Mouse (Mus musculus) MEL (cell line): ENCODE measurements around the gene Krtap6-5. TPM values are rescaled to one million over a fixed set of nuclear protein-coding genes. Genes with fewer than 3 reads are reported as not detected.

Experiments used
- DNase-seq: peaks from one replicate; pipeline ENCODE4 v3.0.0; 2011; ENCODE audit warnings: low read depth, low spot score
- H3K27ac ChIP-seq: 2 replicates; pipeline ENCODE4 v1.5.1; 2012; ENCODE audit warnings: low read depth, mild to moderate bottlenecking, control low read depth, low read length, moderate library complexity; ENCODE audit not compliant: control insufficient read depth
- H3K27me3 ChIP-seq, 2 experiments: fragments of 150-350 bp in 1 of 2; sonication (generic) in 1 of 2; 2 replicates each; pipeline ENCODE4 v1.6.1; 2012; ENCODE audit warnings: low read length in 2 of 2, mild to moderate bottlenecking in 2 of 2, improper control_type of control experiment in 1 of 2, moderate library complexity in 1 of 2; ENCODE audit not compliant: insufficient read depth in 2 of 2, control insufficient read depth in 1 of 2
- H3K36me3 ChIP-seq, 2 experiments: 2 replicates each; pipeline ENCODE4 v1.6.1; 2012 to 2014; ENCODE audit warnings: low read length in 2 of 2, improper control_type of control experiment in 1 of 2, inconsistent platforms in 1 of 2, mild to moderate bottlenecking in 1 of 2; ENCODE audit not compliant: insufficient read depth in 2 of 2, control insufficient read depth in 1 of 2
- H3K4me1 ChIP-seq, 2 experiments: fragments of 150-350 bp in 1 of 2; sonication (generic) in 1 of 2; 2 replicates each; pipeline ENCODE4 v1.6.1; 2012; ENCODE audit warnings: low read length in 2 of 2, improper control_type of control experiment in 1 of 2, mild to moderate bottlenecking in 1 of 2; ENCODE audit not compliant: insufficient read depth in 2 of 2, control insufficient read depth in 1 of 2
- H3K4me3 ChIP-seq, 2 experiments: fragments of 150-350 bp in 1 of 2; sonication (generic) in 1 of 2; 2 replicates each; pipeline ENCODE4 v1.5.1; 2012; ENCODE audit warnings: low read depth in 2 of 2, low read length in 2 of 2, mild to moderate bottlenecking in 2 of 2, moderate library complexity in 2 of 2, control low read depth in 1 of 2, improper control_type of control experiment in 1 of 2; ENCODE audit not compliant: control insufficient read depth in 1 of 2, insufficient read depth in 1 of 2
- H3K79me2 ChIP-seq: 2 replicates; pipeline ENCODE4 v1.6.1; 2012; ENCODE audit warnings: mild to moderate bottlenecking, low read length, moderate library complexity; ENCODE audit not compliant: control insufficient read depth, poor library complexity, insufficient read depth
- H3K9ac ChIP-seq: 2 replicates; pipeline ENCODE4 v1.6.1; 2012; ENCODE audit warnings: low read depth, mild to moderate bottlenecking, control low read depth, low read length, moderate library complexity; ENCODE audit not compliant: control insufficient read depth, poor library complexity, severe bottlenecking
- H3K9me3 ChIP-seq: fragments of 150-350 bp; sonication (generic); replicated peaks from 2 replicates; pipeline ENCODE4 v1.6.1; 2012; ENCODE audit warnings: mild to moderate bottlenecking, low read length, improper control_type of control experiment, moderate library complexity; ENCODE audit not compliant: insufficient read depth
- BHLHE40 ChIP-seq: IDR thresholded peaks from 2 replicates; pipeline ENCODE4 v1.6.1; 2012; ENCODE audit warnings: low read depth, mild to moderate bottlenecking, inconsistent platforms, low read length, improper control_type of control experiment, borderline replicate concordance
- CHD1 ChIP-seq: IDR thresholded peaks from 2 replicates; pipeline ENCODE4 v1.6.1; 2012; ENCODE audit warnings: low read depth, mild to moderate bottlenecking, inconsistent platforms, low read length, improper control_type of control experiment
- CTCF ChIP-seq, 3 experiments: IDR thresholded peaks in 2 of 3; conservative IDR thresholded peaks in 1 of 3; 2 replicates each; pipeline ENCODE4 v1.5.1; 2011 to 2012; ENCODE audit warnings: low read length in 3 of 3, low read depth in 2 of 3, mild to moderate bottlenecking in 2 of 3, improper control_type of control experiment in 1 of 3, inconsistent platforms in 1 of 3, mixed read lengths in 1 of 3, moderate library complexity in 1 of 3; ENCODE audit not compliant: control insufficient read depth in 1 of 3, insufficient read depth in 1 of 3, poor library complexity in 1 of 3, severe bottlenecking in 1 of 3
- E2F4 ChIP-seq: IDR thresholded peaks from 2 replicates; pipeline ENCODE4 v1.6.1; 2011; ENCODE audit warnings: low read depth, low read length, improper control_type of control experiment, borderline replicate concordance
- ELF1 ChIP-seq: IDR thresholded peaks from 2 replicates; pipeline ENCODE4 v1.6.1; 2014; ENCODE audit warnings: low read depth, mild to moderate bottlenecking, inconsistent platforms, low read length, improper control_type of control experiment, moderate library complexity
- EP300 ChIP-seq, 2 experiments: IDR thresholded peaks; 2 replicates each; pipeline ENCODE4 v1.6.1; 2011; ENCODE audit warnings: improper control_type of control experiment in 2 of 2, low read length in 2 of 2, low read depth in 1 of 2, mild to moderate bottlenecking in 1 of 2
- GABPA ChIP-seq: IDR thresholded peaks from 2 replicates; pipeline ENCODE4 v1.6.1; 2012; ENCODE audit warnings: low read depth, mild to moderate bottlenecking, inconsistent platforms, low read length, improper control_type of control experiment, moderate library complexity
- GATA1 ChIP-seq: IDR thresholded peaks from 2 replicates; pipeline ENCODE4 v1.6.1; 2011; ENCODE audit warnings: low read depth, low read length, improper control_type of control experiment
- HCFC1 ChIP-seq: IDR thresholded peaks from 2 replicates; pipeline ENCODE4 v1.6.1; 2012; ENCODE audit warnings: low read depth, mild to moderate bottlenecking, inconsistent platforms, low read length, improper control_type of control experiment, moderate library complexity
- JUND ChIP-seq: IDR thresholded peaks from 2 replicates; pipeline ENCODE4 v1.6.1; 2011; ENCODE audit warnings: low read depth, mild to moderate bottlenecking, improper control_type of control experiment, low read length
- KAT2A ChIP-seq: conservative IDR thresholded peaks from 2 replicates; pipeline ENCODE4 v1.6.1; 2012; ENCODE audit warnings: low read depth, low read length, improper control_type of control experiment, inconsistent platforms
- MAX ChIP-seq: IDR thresholded peaks from 2 replicates; pipeline ENCODE4 v1.6.1; 2011; ENCODE audit warnings: low read length, improper control_type of control experiment
- MEF2A ChIP-seq: IDR thresholded peaks from 2 replicates; pipeline ENCODE4 v1.6.1; 2014; ENCODE audit warnings: low read depth, mild to moderate bottlenecking, inconsistent platforms, low read length, improper control_type of control experiment; ENCODE audit not compliant: poor library complexity, insufficient replicate concordance, severe bottlenecking; ENCODE audit errors: extremely low read depth
- MXI1 ChIP-seq: IDR thresholded peaks from 2 replicates; pipeline ENCODE4 v1.6.1; 2011; ENCODE audit warnings: mild to moderate bottlenecking, low read depth, low read length, improper control_type of control experiment
- MYC ChIP-seq: IDR thresholded peaks from 2 replicates; pipeline ENCODE4 v1.6.1; 2011; ENCODE audit warnings: low read depth, mild to moderate bottlenecking, low read length, improper control_type of control experiment, moderate library complexity
- NELFE ChIP-seq: IDR thresholded peaks from 2 replicates; pipeline ENCODE4 v1.6.1; 2011; ENCODE audit warnings: low read depth, low read length, improper control_type of control experiment
- NRF1 ChIP-seq: IDR thresholded peaks from 2 replicates; pipeline ENCODE4 v1.6.1; 2014; ENCODE audit warnings: low read depth, mild to moderate bottlenecking, inconsistent platforms, low read length, improper control_type of control experiment, moderate library complexity; ENCODE audit not compliant: poor library complexity, insufficient read depth, severe bottlenecking
- POLR2A ChIP-seq, 2 experiments: IDR thresholded peaks; 2 replicates each; pipeline ENCODE4 v1.6.1; 2011 to 2012; ENCODE audit warnings: low read length in 2 of 2, mild to moderate bottlenecking in 2 of 2, control low read depth in 1 of 2, improper control_type of control experiment in 1 of 2, low read depth in 1 of 2, moderate library complexity in 1 of 2; ENCODE audit not compliant: control insufficient read depth in 1 of 2, insufficient read depth in 1 of 2, poor library complexity in 1 of 2
- POLR2AphosphoS2 ChIP-seq: IDR thresholded peaks from 2 replicates; pipeline ENCODE4 v1.6.1; 2011; ENCODE audit warnings: low read length, improper control_type of control experiment
- POLR2AphosphoS5 ChIP-seq: IDR thresholded peaks from 2 replicates; pipeline ENCODE4 v1.6.1; 2012; ENCODE audit warnings: low read depth, borderline replicate concordance, mild to moderate bottlenecking, inconsistent platforms, low read length, moderate library complexity, mixed read lengths
- RAD21 ChIP-seq: IDR thresholded peaks from 2 replicates; pipeline ENCODE4 v1.6.1; 2011; ENCODE audit warnings: mild to moderate bottlenecking, low read depth, low read length, improper control_type of control experiment
- SIN3A ChIP-seq: IDR thresholded peaks from 2 replicates; pipeline ENCODE4 v1.6.1; 2012; ENCODE audit warnings: low read length, improper control_type of control experiment, inconsistent platforms
- TBP ChIP-seq: IDR thresholded peaks from 2 replicates; pipeline ENCODE4 v1.8.0; 2011; ENCODE audit warnings: low read depth, low read length, improper control_type of control experiment
- TCF12 ChIP-seq: IDR thresholded peaks from 2 replicates; pipeline ENCODE4 v1.6.1; 2014; ENCODE audit warnings: low read depth, mild to moderate bottlenecking, inconsistent platforms, low read length, improper control_type of control experiment, moderate library complexity
- UBTF ChIP-seq: IDR thresholded peaks from 2 replicates; pipeline ENCODE4 v1.6.1; 2012; ENCODE audit warnings: low read depth, mild to moderate bottlenecking, inconsistent platforms, low read length, improper control_type of control experiment, moderate library complexity, borderline replicate concordance; ENCODE audit not compliant: insufficient read depth
- USF1 ChIP-seq: IDR thresholded peaks from 2 replicates; pipeline ENCODE4 v1.6.1; 2014; ENCODE audit warnings: low read depth, mild to moderate bottlenecking, inconsistent platforms, low read length, improper control_type of control experiment, moderate library complexity
- USF2 ChIP-seq, 2 experiments: IDR thresholded peaks; 2 replicates each; pipeline ENCODE4 v1.6.1; 2011 to 2012; ENCODE audit warnings: improper control_type of control experiment in 2 of 2, low read length in 2 of 2, borderline replicate concordance in 1 of 2, inconsistent platforms in 1 of 2, low read depth in 1 of 2, mild to moderate bottlenecking in 1 of 2; ENCODE audit not compliant: insufficient read depth in 1 of 2
- ZC3H11A ChIP-seq: IDR thresholded peaks from 2 replicates; pipeline ENCODE4 v1.6.1; 2012; ENCODE audit warnings: low read depth, mild to moderate bottlenecking, inconsistent platforms, low read length, improper control_type of control experiment
- polyA plus RNA-seq, 2 experiments: library from polyadenylated mRNA; stranded (reverse) in 1 of 2; unstranded in 1 of 2; fragments of >175 nt in 1 of 2; fragments of >200 nt in 1 of 2; gene quantifications; 2 replicates each; pipeline versions ENCODE4 v1.2.1 to v1.2.4; 2012; ENCODE audit warnings: low replicate concordance in 2 of 2, low read depth in 1 of 2; ENCODE audit not compliant: insufficient read length in 2 of 2, insufficient read depth in 1 of 2, missing spikeins in 1 of 2
- total RNA-seq: library from RNA; depleted of rRNA; stranded (reverse); fragments of 300-350 nt; gene quantifications from 2 replicates; pipeline ENCODE4 v1.2.3, GENCODE M21; 2012

Gene Krtap6-5
- total and polyA plus RNA-seq, 3 experiments: not detected

GRCm38 (mm10) chr16:89013973-89014372 lies 33.7 kb downstream of the Krtap6-5 start:
- no peak for TF ChIP-seq E2F4
- TF ChIP-seq USF1: no peak
- no peak for TF ChIP-seq MEF2A
- no peak for TF ChIP-seq TCF12
- no peak for TF ChIP-seq CHD1
- no peak for TF ChIP-seq NRF1
- TF ChIP-seq USF2 (IDR thresholded peaks at IDR 0.05; ENCODE audit: borderline replicate concordance in 1 of 2, insufficient read depth in 1 of 2, low read depth in 1 of 2, low read length in 2 of 2): no peak
- TF ChIP-seq ZC3H11A: no peak
- no peak for TF ChIP-seq SIN3A
- no peak for TF ChIP-seq MAX
- no peak for TF ChIP-seq CTCF (IDR thresholded peaks at IDR 0.05 in 2 of 3, conservative IDR thresholded peaks at IDR 0.05 in 1 of 3; ENCODE audit: control insufficient read depth in 1 of 3, insufficient read depth in 1 of 3, low read depth in 2 of 3, low read length in 3 of 3, poor library complexity in 1 of 3, severe bottlenecking in 1 of 3)
- TF ChIP-seq MXI1: no peak
- no peak for TF ChIP-seq UBTF
- TF ChIP-seq POLR2A (IDR thresholded peaks at IDR 0.05; ENCODE audit: control insufficient read depth in 1 of 2, insufficient read depth in 1 of 2, low read depth in 1 of 2, low read length in 2 of 2, poor library complexity in 1 of 2): no peak
- no peak for TF ChIP-seq KAT2A
- TF ChIP-seq MYC: no peak
- TF ChIP-seq ELF1: no peak
- TF ChIP-seq HCFC1: no peak
- Histone ChIP-seq H3K36me3 (no peaks in the 10 kb centered on the region), H3K9ac (no peak overlapping the region), H3K27me3 (no peaks in the 10 kb centered on the region), H3K4me1 (no peaks in the 10 kb centered on the region), H3K4me3 (no peak overlapping the region), H3K79me2 (no peaks in the 10 kb centered on the region), H3K9me3 (no peaks in the 10 kb centered on the region), H3K27ac (no peak overlapping the region)
- no peak for DNase-seq

- TF ChIP-seq POLR2AphosphoS2 (no peak), TBP (no peak), JUND (no peak), ELF1 (no peak), POLR2AphosphoS5 (no peak), BHLHE40 (no peak), RAD21 (no peak), EP300 (IDR thresholded peaks at IDR 0.05; ENCODE audit: low read depth in 1 of 2, low read length in 2 of 2) (no peak), MAX (no peak), GABPA (no peak), USF1 (no peak), UBTF (no peak), NELFE (no peak), MEF2A (no peak), GATA1 (no peak)
- H3K9me3 ChIP-seq: no peaks in the 10 kb centered on the region
- no peaks in the 10 kb centered on the region for H3K4me1 ChIP-seq
- no peaks in the 10 kb centered on the region for H3K36me3 ChIP-seq
- H3K4me3 ChIP-seq: no peak within 1 kb of the TSS
- peak within 1 kb of the TSS; percentile 49; the same call in 1 of the 2 replicates for H3K27ac ChIP-seq
- H3K79me2 ChIP-seq: no peaks in the 10 kb centered on the region
- no peak for DNase-seq
- H3K9ac ChIP-seq: no peak within 1 kb of the TSS
- no peaks in the 10 kb centered on the region for H3K27me3 ChIP-seq
Measured at GRCm38 (mm10) chr16:89010659-89011058, 37.0 kb downstream of the Krtap6-5 start, which contains the start of gene Krtap22-2. Krtap22-2 (minus strand) TSS chr16:89010759.
